Mouse (Mus musculus) left cerebral cortex, adult 11 months (tissue): ENCODE data around the gene Lix1.
A peak's percentile ranks its signal among the peaks of the same experiment; 100 is the strongest.

Source experiments
- DNase-seq: peaks from one replicate; pipeline ENCODE4 v3.0.0; 2022; ENCODE audit warnings: low spot score

The Lix1 gene

DNA sequence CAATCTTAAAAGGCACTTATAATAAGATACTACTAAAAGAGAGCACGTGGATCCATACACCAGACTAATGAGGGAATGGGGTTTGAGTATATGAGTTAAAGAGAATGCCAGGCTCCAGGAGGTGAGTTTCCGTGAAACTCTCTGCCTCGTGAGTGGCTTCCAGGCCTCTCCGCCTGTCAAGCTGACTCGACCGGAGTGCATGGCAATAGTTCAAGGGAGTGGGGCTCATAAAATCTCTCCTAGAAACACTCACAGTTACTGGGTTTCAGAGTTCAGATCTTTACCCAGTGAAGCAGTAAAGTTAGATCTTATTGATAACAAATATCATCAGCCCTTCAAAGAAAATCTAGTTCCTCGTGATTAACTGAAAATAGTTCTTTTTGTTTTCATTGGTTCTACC is 94.3 kb downstream of the Lix1 start:
- no peak for DNase-seq

DNA sequence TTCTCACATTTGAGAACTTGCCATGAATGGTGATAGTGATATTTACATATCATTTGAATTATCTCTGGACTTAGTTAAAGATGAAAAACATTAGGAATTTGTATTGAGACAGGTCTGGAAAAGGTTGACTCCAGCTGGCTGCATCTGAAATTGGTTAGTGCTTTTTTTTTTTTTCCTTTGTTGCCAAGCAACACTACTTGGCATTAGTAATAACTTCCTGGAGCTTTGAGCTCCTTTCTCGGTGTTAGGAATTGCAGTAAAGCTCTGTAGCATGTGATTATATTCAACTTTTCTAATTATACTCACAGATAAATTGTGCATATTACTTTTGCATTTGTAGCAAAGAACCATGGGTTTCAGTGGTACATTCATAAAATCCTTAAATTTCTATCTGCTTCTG is 96.4 kb downstream of the Lix1 start:
- no peak for DNase-seq

DNA sequence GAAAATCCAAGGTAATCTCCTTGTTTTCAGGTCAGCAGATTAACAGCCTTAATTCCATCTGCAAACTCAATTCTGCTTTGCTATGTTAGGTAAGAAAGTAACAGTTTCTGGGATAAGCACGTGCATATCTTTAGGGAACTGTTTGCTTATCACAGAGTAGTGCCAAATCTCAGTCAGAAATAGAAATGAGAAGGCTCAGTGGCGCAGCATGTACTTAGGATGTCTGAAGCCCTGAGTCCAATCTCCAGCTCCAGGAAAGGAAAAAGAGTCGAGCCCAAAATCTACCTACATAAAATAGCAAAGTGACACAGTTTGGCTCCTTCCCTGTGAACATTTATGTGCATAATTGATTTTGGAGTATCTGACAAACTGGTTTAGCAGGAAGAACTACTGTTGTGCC is 96.8 kb downstream of the Lix1 start:
- peak; percentile 12 for DNase-seq

DNA sequence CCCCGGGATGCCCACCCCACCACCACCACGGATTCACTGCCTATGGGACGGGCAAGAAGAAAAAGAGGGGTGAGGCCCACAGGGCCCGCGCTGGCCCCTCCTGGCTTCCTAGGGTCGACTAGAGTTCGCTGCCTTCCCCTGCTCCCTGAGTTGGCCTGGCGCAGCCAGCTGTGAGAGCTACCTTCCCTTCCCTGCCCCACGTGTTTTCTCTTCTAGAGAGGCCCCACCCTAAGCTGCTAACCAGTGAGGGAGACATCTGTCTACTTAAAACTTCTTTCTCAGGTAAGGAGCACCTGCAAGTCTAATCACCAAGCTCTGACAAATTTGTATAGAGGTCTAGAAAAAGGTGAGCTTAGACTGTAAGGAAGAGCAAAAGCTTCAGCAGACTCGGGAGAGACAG is 104.2 kb downstream of the Lix1 start:
- DNase-seq: no peak
